ENCODE assay signal across 12 mouse cellular contexts in genomic region chr16:78451251-78451650, GRCm38 (mm10).
DNase-seq lines count a peak whose midpoint lies in the region; TF ChIP-seq lines count a peak whose summit lies in the region.
"Had no signal": no experiment of that assay in that cellular context is flagged by ENCODE, and none has a peak within 500 bp of the region (broad histone marks: within the 10 kb centered on the region; RNA-seq: fewer than 3 reads in every experiment).

No protein-coding gene starts in this region.

- no peaks in the 10 kb centered on the region for H3K4me1 ChIP-seq in midbrain, embryonic 10.5 days
- H3K4me1 ChIP-seq: embryonic facial prominence, embryonic 13.5 days; limb, embryonic 13.5 days; neural tube, embryonic 15.5 days had no signal

- no peak overlapping the region for H3K4me3 ChIP-seq in gastrocnemius, adult 2 months
- H3K4me3 ChIP-seq in midbrain, embryonic 10.5 days, result no peak overlapping the region
- H3K4me3 ChIP-seq: embryonic facial prominence, embryonic 13.5 days; layer of hippocampus, adult 2 months; limb, embryonic 13.5 days; neural tube, embryonic 15.5 days had no signal

- intact Hi-C loops in gastrocnemius, adult 2 months (cut with DNase I), result loop anchor here (2.0 to 10.0 kb wide), 3 partner anchors 126 to 514 kb away; partner anchors contain the start of gene D16Ertd472e
- intact Hi-C loops in gastrocnemius, postnatal 14 days (cut with DNase I; ENCODE audit: low total_unique reads), result loop anchor here (5.0 to 10.0 kb wide), 2 partner anchors 186 to 494 kb away; no protein-coding TSS in a partner anchor
- intact Hi-C loops in gastrocnemius, postnatal 36 days (cut with DNase I), result loop anchor here (10.0 kb wide), 1 partner anchor 504 kb away; no protein-coding TSS in a partner anchor

- no peaks in the 10 kb centered on the region for H3K36me3 ChIP-seq in midbrain, embryonic 10.5 days
- H3K36me3 ChIP-seq: embryonic facial prominence, embryonic 13.5 days; limb, embryonic 13.5 days; neural tube, embryonic 15.5 days had no signal

- WGBS in midbrain, embryonic 10.5 days, result 65% methylated on average over 11 of the region's 11 CpGs

- no peak for TF ChIP-seq CTCF in gastrocnemius, adult 2 months (IDR thresholded peaks at IDR 0.05)

- DNase-seq in gastrocnemius, adult 2 months, result peak; percentile 28
- no peak for DNase-seq in gastrocnemius, postnatal 14 days
- peak; percentile 38 for DNase-seq in R1 (ENCODE audit: low read depth, low spot score)
- peak; percentile 33 for DNase-seq in kidney, adult 9 months
- DNase-seq in lung, postnatal 36 days, result peak; percentile 58
- no peak for DNase-seq in midbrain, embryonic 10.5 days (ENCODE audit: low spot score)
- no peak for DNase-seq in gastrocnemius, postnatal 36 days
- DNase-seq in yolk sac, embryonic 10.5 days (ENCODE audit: low spot score), result no peak

- peak overlapping the region; percentile 35; the same call in 1 of the 2 replicates for H3K27ac ChIP-seq in gastrocnemius, adult 2 months
- no peak overlapping the region for H3K27ac ChIP-seq in midbrain, embryonic 10.5 days (replicated peaks)
- H3K27ac ChIP-seq: embryonic facial prominence, embryonic 13.5 days; layer of hippocampus, adult 2 months; limb, embryonic 13.5 days; neural tube, embryonic 15.5 days had no signal

- no peaks in the 10 kb centered on the region for H3K27me3 ChIP-seq in midbrain, embryonic 10.5 days (ENCODE audit: low read depth, poor library complexity, severe bottlenecking)
- H3K27me3 ChIP-seq: embryonic facial prominence, embryonic 13.5 days; neural tube, embryonic 15.5 days had no signal

- H3K9me3 ChIP-seq in midbrain, embryonic 10.5 days (replicated peaks), result peaks cover 4% of the 10 kb centered on the region
- H3K9me3 ChIP-seq: neural tube, embryonic 15.5 days had no signal

Comparison
In these comparisons a context has a peak if more than half of its experiments do, and no peak if none do; other contexts are left out.
1. DNase-seq: peak in gastrocnemius, adult 2 months (single experiment), R1 (single experiment), kidney, adult 9 months (single experiment) and lung, postnatal 36 days (single experiment); none in gastrocnemius, postnatal 14 days (single experiment), midbrain, embryonic 10.5 days (single experiment), gastrocnemius, postnatal 36 days (0 of 2) and yolk sac, embryonic 10.5 days (single experiment).